ENCODE assay signal across 22 mouse cellular contexts in the genomic region with DNA sequence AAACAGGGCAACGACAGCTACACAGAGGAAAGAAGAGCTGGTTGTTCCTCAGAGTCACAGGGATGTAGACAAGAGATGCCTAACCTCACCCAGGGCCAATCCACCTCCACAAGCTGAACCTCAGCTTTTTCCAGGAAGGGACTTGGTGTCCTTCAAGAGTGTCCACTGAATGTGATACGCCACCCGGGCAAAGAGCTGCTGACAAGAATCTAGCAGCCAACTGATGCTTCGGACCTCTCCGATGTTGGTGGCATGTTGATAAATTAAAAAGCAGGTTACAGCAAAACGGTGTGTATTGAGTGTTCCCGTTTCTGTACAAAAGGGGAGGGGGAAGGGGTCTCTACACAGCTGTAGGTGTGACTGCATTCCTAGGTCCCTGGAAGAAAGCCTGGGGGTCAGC. TPM values are rescaled to one million over a fixed set of nuclear protein-coding genes. Genes with fewer than 3 reads are reported as not detected.
DNase-seq lines count a peak whose midpoint lies in the region; ATAC-seq lines count a peak whose summit lies in the region.
"Had no signal": no experiment of that assay in that cellular context is flagged by ENCODE, and none has a peak within 500 bp of the region (broad histone marks: within the 10 kb centered on the region; RNA-seq: fewer than 3 reads in every experiment).

No protein-coding gene starts in this region.

- H3K4me1 ChIP-seq in intestine, embryonic 14.5 days (replicated peaks; ENCODE audit: control insufficient read depth, insufficient read depth, low read length): 0 out of 2 replicates have a peak, but pooled peaks cover 3% of the 10 kb centered on the region
- H3K4me1 ChIP-seq in intestine, embryonic 15.5 days (replicated peaks): peaks cover 14% of the 10 kb centered on the region

- H3K27me3 ChIP-seq in intestine, embryonic 14.5 days (replicated peaks; ENCODE audit: control insufficient read depth, insufficient read depth, low read length): peaks cover 34% of the 10 kb centered on the region
- H3K27me3 ChIP-seq in intestine, embryonic 15.5 days (replicated peaks): peaks cover 31% of the 10 kb centered on the region

- no peak for ATAC-seq in intestine, embryonic 14.5 days (replicated peaks; ENCODE audit: low FRiP score, low TSS enrichment, low read depth)
- ATAC-seq in intestine, embryonic 15.5 days: no peak
- ATAC-seq: activated CD4-positive, CD25-positive, alpha-beta regulatory T cell, adult 4 months; forebrain, embryonic 14.5 days; forebrain, postnatal 0 days; intestine, embryonic 16.5 days had no signal

- H3K9me3 ChIP-seq in intestine, embryonic 14.5 days (ENCODE audit: control insufficient read depth, low read length): no peaks in the 10 kb centered on the region
- no peaks in the 10 kb centered on the region for H3K9me3 ChIP-seq in intestine, embryonic 15.5 days
- H3K9me3 ChIP-seq: embryonic facial prominence, embryonic 12.5 days; embryonic facial prominence, embryonic 15.5 days; hindbrain, embryonic 12.5 days; hindbrain, embryonic 15.5 days had no signal

- no peaks in the 10 kb centered on the region for H3K36me3 ChIP-seq in intestine, embryonic 14.5 days (ENCODE audit: control insufficient read depth, insufficient read depth, low read length)
- H3K36me3 ChIP-seq in intestine, embryonic 15.5 days: no peaks in the 10 kb centered on the region
- H3K36me3 ChIP-seq: embryonic facial prominence, embryonic 12.5 days; embryonic facial prominence, embryonic 15.5 days; heart, embryonic 13.5 days; hindbrain, embryonic 12.5 days; hindbrain, embryonic 15.5 days had no signal

- no peak overlapping the region for H3K4me2 ChIP-seq in intestine, embryonic 14.5 days (ENCODE audit: low read length)
- no peak overlapping the region for H3K4me2 ChIP-seq in intestine, embryonic 15.5 days (replicated peaks)
- H3K4me2 ChIP-seq: embryonic facial prominence, embryonic 12.5 days; embryonic facial prominence, embryonic 15.5 days; heart, embryonic 13.5 days; hindbrain, embryonic 12.5 days; hindbrain, embryonic 15.5 days had no signal

- peak; percentile 3 to 4 for DNase-seq in frontal cortex, postnatal 14 days (ENCODE audit: low spot score in 2 of 2)
- DNase-seq in frontal cortex, adult 2 months (ENCODE audit: extremely low spot score in 1 of 2, low spot score in 1 of 2): no peak
- peak; percentile 20 for DNase-seq in intestine, embryonic 14.5 days (ENCODE audit: low spot score)
- peak; percentile 20 to 26 for DNase-seq in right cerebral cortex, postnatal 10 days (ENCODE audit: low spot score in 2 of 2)
- no peak for DNase-seq in right cerebral cortex, postnatal 14 days
- DNase-seq: adrenal gland, adult 8-10 months; adrenal gland, postnatal 25 days; cerebellum, adult 11-12 months; cerebellum, adult 8-10 months; cerebellum, postnatal 14 days; forebrain, postnatal 0 days; gastrocnemius, postnatal 10 days; gastrocnemius, postnatal 36 days had no signal

- H3K9ac ChIP-seq in intestine, embryonic 14.5 days (ENCODE audit: low read length): no peak overlapping the region
- H3K9ac ChIP-seq in intestine, embryonic 15.5 days: no peak overlapping the region
- H3K9ac ChIP-seq: embryonic facial prominence, embryonic 12.5 days; embryonic facial prominence, embryonic 15.5 days; forebrain, postnatal 0 days; heart, embryonic 13.5 days; hindbrain, embryonic 12.5 days; hindbrain, embryonic 15.5 days had no signal

- WGBS in intestine, embryonic 14.5 days: 77% methylated on average over 7 of the region's 7 CpGs
- WGBS in intestine, embryonic 15.5 days: 74% methylated on average over 7 of the region's 7 CpGs

- H3K4me3 ChIP-seq in intestine, embryonic 14.5 days (ENCODE audit: low read depth, low read length): no peak overlapping the region
- H3K4me3 ChIP-seq in intestine, embryonic 15.5 days (replicated peaks): no peak overlapping the region
- H3K4me3 ChIP-seq: embryonic facial prominence, embryonic 12.5 days; embryonic facial prominence, embryonic 15.5 days; heart, embryonic 13.5 days; hindbrain, embryonic 12.5 days; hindbrain, embryonic 15.5 days had no signal

- no peak overlapping the region for H3K27ac ChIP-seq in intestine, embryonic 14.5 days (ENCODE audit: low read depth)
- H3K27ac ChIP-seq in intestine, embryonic 15.5 days: no peak overlapping the region
- H3K27ac ChIP-seq: embryonic facial prominence, embryonic 12.5 days; embryonic facial prominence, embryonic 15.5 days; heart, embryonic 13.5 days; hindbrain, embryonic 12.5 days; hindbrain, embryonic 15.5 days had no signal

RNA-seq across cellular contexts. Expression of a gene that starts 27.9 kb away (rescaled TPM):
- polyA plus RNA-seq in frontal cortex, adult 2 months (2012; rRNA removed): 7.3 and 8.0 TPM in 2 replicates
- 4.7 and 4.9 TPM in 2 replicates for polyA plus RNA-seq in intestine, embryonic 14.5 days (2014; fragmentation: Nextera tagmentation; extraction: Ambion mirVana)
- polyA plus RNA-seq in intestine, embryonic 15.5 days (2015; fragmentation: Nextera tagmentation; extraction: Ambion mirVana): 4.4 TPM in 2 replicates

RNA-seq across cellular contexts. Expression of a gene that starts 28.3 kb away (rescaled TPM):
- polyA plus RNA-seq in frontal cortex, adult 2 months (2012; rRNA removed): 130 and 136 TPM in 2 replicates
- 0.12 and 0.15 TPM in 2 replicates for polyA plus RNA-seq in intestine, embryonic 14.5 days (2014; fragmentation: Nextera tagmentation; extraction: Ambion mirVana)
- 0.10 and 0.29 TPM in 2 replicates for polyA plus RNA-seq in intestine, embryonic 15.5 days (2015; fragmentation: Nextera tagmentation; extraction: Ambion mirVana)

Comparison
In these comparisons a context has a peak if more than half of its experiments do, and no peak if none do; other contexts are left out.
1. DNase-seq: peak in frontal cortex, postnatal 14 days (2 of 2), intestine, embryonic 14.5 days (single experiment) and right cerebral cortex, postnatal 10 days (2 of 2); none in frontal cortex, adult 2 months (0 of 2) and right cerebral cortex, postnatal 14 days (single experiment).
2. RNA of a gene that starts 28.3 kb away (polyA plus RNA-seq): 130 to 136 TPM in frontal cortex, adult 2 months; 0.12 to 0.15 TPM in intestine, embryonic 14.5 days and 0.10 to 0.29 TPM in intestine, embryonic 15.5 days; every median in the first group is over 100 times any median in the second.